Mouse (Mus musculus): ENCODE measurements around the gene Itgb2. TPM values are rescaled to one million over a fixed set of nuclear protein-coding genes. Genes with fewer than 3 reads are reported as not detected.

Gene Itgb2
- polyA plus RNA-seq, 1 experiment from 2014 or later, result 23.1 TPM

DNA sequence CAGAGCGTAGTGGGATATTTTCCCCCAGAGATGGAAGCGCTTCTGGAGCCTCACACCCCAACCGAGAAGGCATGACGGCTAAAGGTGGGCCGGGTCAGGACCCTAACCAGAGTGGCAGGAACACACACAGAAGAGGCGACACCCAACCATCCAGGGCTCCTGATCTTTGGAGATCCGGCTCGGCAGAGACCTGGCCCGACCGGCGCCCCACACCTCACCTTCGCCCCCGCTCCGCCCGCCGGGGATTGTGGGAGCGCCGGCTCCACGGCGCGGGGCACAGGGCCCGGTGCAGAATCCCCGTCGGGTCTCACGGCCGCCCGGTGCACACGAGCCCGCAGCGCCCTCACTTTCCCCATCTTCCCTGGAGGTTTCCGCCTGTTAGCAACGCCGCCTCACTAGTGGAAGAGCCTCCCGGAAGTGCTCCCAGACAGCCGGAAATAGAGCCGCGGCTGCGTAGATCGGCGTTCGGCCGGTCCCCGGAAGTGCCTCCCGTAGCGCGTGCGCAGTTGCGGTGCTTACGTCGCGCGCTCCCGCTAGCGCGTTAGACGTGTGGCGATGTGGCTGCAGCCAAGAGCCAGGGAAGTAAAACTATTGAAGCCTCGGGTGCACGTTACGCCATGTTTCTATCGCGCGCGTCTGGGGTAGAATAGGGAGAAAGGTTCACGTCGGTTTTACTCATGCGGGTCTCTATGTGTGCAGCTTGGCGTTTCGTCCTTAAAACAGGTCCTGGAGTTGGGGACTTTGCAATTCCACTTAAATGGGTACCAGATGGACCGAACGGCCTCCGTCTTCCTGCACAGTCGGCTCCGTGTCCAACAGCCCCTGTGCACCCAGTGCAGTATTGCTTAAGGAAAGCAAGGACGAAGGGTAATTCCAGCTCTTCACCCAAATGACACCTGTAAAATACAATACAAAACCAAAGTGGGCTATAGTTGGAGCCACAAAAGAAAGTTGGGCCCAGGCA lies 14.4 kb upstream of the Itgb2 start, which contains the start of gene Fam207a:
TSS of gene Fam207a (minus strand) at position 401 of the 964 bp plus-strand sequence.
- WGBS (ENCODE audit: insufficient replicate concordance), result under 1% methylated on average over 72 of the region's 75 CpGs

DNA sequence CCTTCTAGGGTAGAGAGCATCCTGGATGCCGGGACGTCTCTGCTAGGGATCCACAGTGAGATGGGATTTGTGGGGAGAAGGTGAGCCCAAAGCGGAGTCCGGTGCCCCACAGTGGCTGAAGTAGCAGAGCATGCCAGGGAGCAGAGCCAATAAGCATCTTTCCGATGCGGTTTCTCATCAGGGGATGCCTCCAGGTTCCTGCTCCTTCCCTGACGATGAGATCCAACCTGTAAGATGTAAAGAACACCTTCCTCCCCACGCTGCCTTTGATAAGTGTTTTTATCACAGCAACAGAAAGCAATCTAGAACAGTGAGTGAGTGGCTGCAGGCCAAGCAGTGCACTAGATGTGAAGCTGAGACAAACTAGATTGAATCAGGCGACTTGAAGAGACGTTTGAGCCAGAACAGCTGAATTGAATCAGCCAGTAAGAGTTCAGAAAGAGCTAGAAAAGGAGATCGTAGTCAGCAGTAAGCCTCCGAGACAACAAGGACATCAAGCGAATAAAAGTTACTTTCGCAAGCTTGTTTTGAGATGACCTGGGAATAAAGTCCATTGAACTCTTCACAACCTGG lies 13.6 kb upstream of the Itgb2 start:
- Histone ChIP-seq H3K4me1 (ENCODE audit: insufficient read depth) (peaks cover 26% of the 10 kb centered on the region), H3K27ac (ENCODE audit: low read depth) (peak overlapping the region; percentile 90), H3K9ac (replicated peaks) (peak overlapping the region; percentile 83), H3K9me3 (ENCODE audit: low read length) (no peaks in the 10 kb centered on the region), H3K4me3 (ENCODE audit: low read depth, low read length) (peak overlapping the region; percentile 92), H3K36me3 (replicated peaks; ENCODE audit: insufficient read depth, low read length) (peaks cover 15% of the 10 kb centered on the region), H3K4me2 (ENCODE audit: low read depth, low read length) (peak overlapping the region; percentile 91), H3K27me3 (ENCODE audit: insufficient read depth, low read length) (no peaks in the 10 kb centered on the region)
- DNase-seq, result no peak
- 0 out of 2 replicates have a peak, but pooled peaks have one; percentile 4 for ATAC-seq
- TF ChIP-seq CTCF (IDR thresholded peaks at IDR 0.05; ENCODE audit: low read depth) (0 out of 2 replicates have a peak, but pooled peaks have one; percentile 15), EP300 (IDR thresholded peaks at IDR 0.05; ENCODE audit: low read depth) (no peak)
- 47% methylated on average over 14 of the region's 14 CpGs for WGBS (ENCODE audit: insufficient replicate concordance)

More for the DNA sequence above, 14.4 kb upstream of the Itgb2 start, which contains the start of gene Fam207a:
- no peaks in the 10 kb centered on the region for H3K27me3 ChIP-seq (ENCODE audit: insufficient read depth, low read length)
- ATAC-seq (peak; percentile 93), DNase-seq (peak; percentile 95)
- peaks cover 15% of the 10 kb centered on the region for H3K36me3 ChIP-seq (replicated peaks; ENCODE audit: insufficient read depth, low read length)
- peak within 1 kb of the TSS; percentile 91 for H3K4me2 ChIP-seq (ENCODE audit: low read depth, low read length)
- peak within 1 kb of the TSS; percentile 83 for H3K9ac ChIP-seq (replicated peaks)
- H3K4me1 ChIP-seq (ENCODE audit: insufficient read depth), result peaks cover 27% of the 10 kb centered on the region
- TF ChIP-seq CTCF (IDR thresholded peaks at IDR 0.05; ENCODE audit: low read depth), result no peak
- TF ChIP-seq EP300 (IDR thresholded peaks at IDR 0.05; ENCODE audit: low read depth), result no peak
- peak within 1 kb of the TSS; percentile 90 for H3K27ac ChIP-seq (ENCODE audit: low read depth)
- peak within 1 kb of the TSS; percentile 92 for H3K4me3 ChIP-seq (ENCODE audit: low read depth, low read length)
- H3K9me3 ChIP-seq (ENCODE audit: low read length), result no peaks in the 10 kb centered on the region

DNA sequence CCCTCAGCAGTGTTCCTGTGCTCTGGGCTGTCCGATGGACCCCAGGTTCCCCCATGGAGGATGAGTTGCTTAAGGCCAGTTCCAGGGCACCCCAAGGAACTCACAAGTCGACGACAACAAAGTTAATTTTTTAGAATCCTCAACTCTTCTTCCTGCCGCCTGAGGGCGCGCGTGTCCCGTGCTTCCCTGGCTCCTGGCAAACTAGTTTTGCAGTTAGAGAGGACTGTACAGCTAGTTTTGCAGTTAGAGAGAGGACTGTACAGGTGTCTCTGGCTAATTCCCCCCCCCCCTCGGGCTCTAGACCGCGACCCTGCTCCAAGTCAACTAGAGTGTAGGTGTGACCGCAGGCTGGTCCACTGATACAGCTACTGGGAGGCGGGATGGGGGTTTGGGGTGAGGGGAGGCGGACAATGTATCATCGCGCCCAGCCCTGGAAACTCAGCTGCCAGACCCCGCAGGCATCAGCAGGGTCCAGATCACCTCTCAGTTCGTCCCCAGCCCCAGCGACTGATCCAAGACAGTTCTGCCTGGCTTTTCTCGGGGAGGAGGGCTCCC lies 12.9 kb upstream of the Itgb2 start:
- no peak overlapping the region; the same call in 1 of the 2 replicates for H3K9ac ChIP-seq (replicated peaks)
- WGBS (ENCODE audit: insufficient replicate concordance), result 26% methylated on average over 20 of the region's 20 CpGs
- DNase-seq (peak; percentile 80), ATAC-seq (0 out of 2 replicates have a peak, but pooled peaks have one; percentile 11)
- TF ChIP-seq EP300 (IDR thresholded peaks at IDR 0.05; ENCODE audit: low read depth) (no peak), CTCF (IDR thresholded peaks at IDR 0.05; ENCODE audit: low read depth) (peak; percentile 96)
- peaks cover 26% of the 10 kb centered on the region for H3K4me1 ChIP-seq (ENCODE audit: insufficient read depth)
- no peaks in the 10 kb centered on the region for H3K9me3 ChIP-seq (ENCODE audit: low read length)
- peaks cover 14% of the 10 kb centered on the region; the same call in 1 of the 2 replicates for H3K36me3 ChIP-seq (replicated peaks; ENCODE audit: insufficient read depth, low read length)
- H3K4me3 ChIP-seq (ENCODE audit: low read depth, low read length), result no peak overlapping the region
- H3K4me2 ChIP-seq (ENCODE audit: low read depth, low read length), result peak overlapping the region; percentile 91
- H3K27me3 ChIP-seq (ENCODE audit: insufficient read depth, low read length), result no peaks in the 10 kb centered on the region
- H3K27ac ChIP-seq (ENCODE audit: low read depth), result peak overlapping the region; percentile 90

DNA sequence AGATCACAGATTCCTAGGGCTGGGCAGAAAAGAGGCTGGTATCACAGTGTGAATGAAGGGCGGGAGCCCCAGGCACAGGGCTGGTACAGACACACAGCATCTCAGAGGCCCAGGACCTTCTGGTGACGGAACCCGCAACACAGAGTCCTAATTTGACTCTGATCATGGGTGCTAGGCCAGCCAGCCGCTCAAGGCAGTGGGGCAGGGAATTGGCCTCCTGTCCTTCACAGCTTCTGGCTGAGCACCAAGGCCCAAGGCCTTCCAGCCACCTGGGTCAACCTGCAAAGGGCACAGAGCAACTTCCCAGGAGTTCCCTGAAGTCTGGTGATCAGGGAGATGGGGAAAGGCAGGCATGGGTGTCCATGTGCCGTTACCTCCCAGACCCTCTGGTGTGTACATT lies 12.3 kb upstream of the Itgb2 start:
- no peaks in the 10 kb centered on the region for H3K9me3 ChIP-seq (ENCODE audit: low read length)
- no peak overlapping the region for H3K4me3 ChIP-seq (ENCODE audit: low read depth, low read length)
- TF ChIP-seq EP300 (IDR thresholded peaks at IDR 0.05; ENCODE audit: low read depth) (no peak), CTCF (IDR thresholded peaks at IDR 0.05; ENCODE audit: low read depth) (no peak)
- no peak overlapping the region for H3K4me2 ChIP-seq (ENCODE audit: low read depth, low read length)
- DNase-seq (no peak), ATAC-seq (no peak)
- no peaks in the 10 kb centered on the region for H3K27me3 ChIP-seq (ENCODE audit: insufficient read depth, low read length)
- 93% methylated on average over 5 of the region's 5 CpGs for WGBS (ENCODE audit: insufficient replicate concordance)
- peaks cover 26% of the 10 kb centered on the region for H3K4me1 ChIP-seq (ENCODE audit: insufficient read depth)
- peaks cover 8% of the 10 kb centered on the region; the same call in 1 of the 2 replicates for H3K36me3 ChIP-seq (replicated peaks; ENCODE audit: insufficient read depth, low read length)
- H3K9ac ChIP-seq (replicated peaks), result no peak overlapping the region
- H3K27ac ChIP-seq (ENCODE audit: low read depth), result peak overlapping the region; percentile 40

DNA sequence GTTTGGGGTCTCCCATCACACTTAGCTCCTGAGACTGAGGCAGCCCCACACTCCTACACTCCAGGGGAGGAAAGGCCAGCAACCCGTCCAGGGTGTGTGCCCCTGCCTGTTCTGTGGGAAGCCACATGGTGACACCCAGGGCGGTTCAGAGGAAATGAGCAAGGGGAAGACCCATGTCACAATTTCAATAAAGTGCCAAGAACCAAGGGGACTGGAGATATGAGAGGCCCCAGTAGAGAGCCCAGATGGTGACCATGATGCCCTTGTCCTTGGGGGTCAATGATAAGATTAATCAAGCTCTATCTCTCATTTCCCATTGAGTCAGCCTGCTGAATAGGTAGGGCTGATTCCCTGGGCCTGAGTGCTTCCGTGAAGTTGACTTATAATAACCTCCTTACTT lies 10.9 kb upstream of the Itgb2 start:
- DNase-seq (no peak), ATAC-seq (no peak)
- WGBS (ENCODE audit: insufficient replicate concordance), result 44% methylated on average over 3 of the region's 3 CpGs
- H3K36me3 ChIP-seq (replicated peaks; ENCODE audit: insufficient read depth, low read length), result 0 out of 2 replicates have a peak, but pooled peaks cover under 1% of the 10 kb centered on the region
- no peak overlapping the region for H3K4me2 ChIP-seq (ENCODE audit: low read depth, low read length)
- no peaks in the 10 kb centered on the region for H3K9me3 ChIP-seq (ENCODE audit: low read length)
- H3K4me1 ChIP-seq (ENCODE audit: insufficient read depth), result peaks cover 26% of the 10 kb centered on the region
- H3K27ac ChIP-seq (ENCODE audit: low read depth), result no peak overlapping the region
- no peak for TF ChIP-seq EP300 (IDR thresholded peaks at IDR 0.05; ENCODE audit: low read depth)
- TF ChIP-seq CTCF (IDR thresholded peaks at IDR 0.05; ENCODE audit: low read depth), result no peak
- no peaks in the 10 kb centered on the region for H3K27me3 ChIP-seq (ENCODE audit: insufficient read depth, low read length)
- no peak overlapping the region for H3K9ac ChIP-seq (replicated peaks)
- no peak overlapping the region for H3K4me3 ChIP-seq (ENCODE audit: low read depth, low read length)
